Mouse (Mus musculus) megakaryocyte, embryonic 14.5 days (primary cell): ENCODE data around the gene Shank2.

Experiments
- FLI1 ChIP-seq: IDR thresholded peaks from 2 replicates; pipeline ENCODE4 v1.6.1; 2012; ENCODE audit warnings: low read length, inconsistent platforms, mixed read lengths
- GATA1 ChIP-seq: IDR thresholded peaks from 3 replicates; pipeline ENCODE4 v1.6.1; 2012; ENCODE audit warnings: mixed read lengths, low read length, inconsistent platforms, borderline replicate concordance

DNA sequence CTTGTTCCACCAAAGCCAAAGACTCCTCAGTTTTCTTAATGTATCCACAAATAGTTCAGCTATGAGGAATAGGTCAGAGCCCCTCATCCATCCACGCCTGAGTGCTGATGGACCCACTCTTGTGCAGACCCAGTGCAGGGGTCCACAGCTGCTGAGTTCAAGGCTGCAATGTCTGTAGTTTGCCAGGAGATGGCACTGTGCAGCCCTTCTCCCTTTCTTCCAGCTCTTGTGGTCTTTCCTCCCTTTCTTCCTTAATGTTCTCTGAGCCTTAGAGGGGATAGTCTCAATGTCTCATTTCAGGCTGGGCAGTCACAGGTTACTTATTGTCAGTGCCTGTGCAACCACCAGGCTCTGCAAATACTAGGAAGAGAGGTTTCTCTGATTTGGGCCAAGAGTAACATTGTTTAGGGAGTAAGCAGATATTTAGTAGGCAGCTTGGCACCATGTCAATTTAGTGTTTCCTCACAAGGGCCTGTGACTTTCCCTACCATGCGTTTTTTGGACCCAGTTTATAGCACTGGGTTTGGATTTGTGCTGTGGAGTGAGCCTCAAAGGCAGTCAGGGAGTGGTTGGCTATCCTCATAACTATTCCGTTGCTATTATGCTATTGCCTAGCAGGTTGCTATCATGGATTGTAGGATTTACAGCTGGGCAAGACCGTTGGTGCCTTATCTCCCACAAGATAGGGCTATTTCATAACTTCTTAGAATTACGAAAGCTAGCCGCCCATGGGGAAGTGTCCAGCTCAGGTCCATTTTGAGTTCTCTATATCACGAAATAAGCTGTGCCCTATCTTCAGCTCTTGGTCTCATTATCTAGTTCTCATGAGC is 54.2 kb downstream of the Shank2 start:
- TF ChIP-seq FLI1, result no peak
- TF ChIP-seq GATA1, result no peak
